Mouse (Mus musculus) ovary, postnatal 14 days (tissue): ENCODE data around the gene Ap1g2.

Source experiments
- DNase-seq: peaks from one replicate; pipeline ENCODE4 v3.0.0; 2022; ENCODE audit warnings: low spot score

Ap1g2 gene

DNA sequence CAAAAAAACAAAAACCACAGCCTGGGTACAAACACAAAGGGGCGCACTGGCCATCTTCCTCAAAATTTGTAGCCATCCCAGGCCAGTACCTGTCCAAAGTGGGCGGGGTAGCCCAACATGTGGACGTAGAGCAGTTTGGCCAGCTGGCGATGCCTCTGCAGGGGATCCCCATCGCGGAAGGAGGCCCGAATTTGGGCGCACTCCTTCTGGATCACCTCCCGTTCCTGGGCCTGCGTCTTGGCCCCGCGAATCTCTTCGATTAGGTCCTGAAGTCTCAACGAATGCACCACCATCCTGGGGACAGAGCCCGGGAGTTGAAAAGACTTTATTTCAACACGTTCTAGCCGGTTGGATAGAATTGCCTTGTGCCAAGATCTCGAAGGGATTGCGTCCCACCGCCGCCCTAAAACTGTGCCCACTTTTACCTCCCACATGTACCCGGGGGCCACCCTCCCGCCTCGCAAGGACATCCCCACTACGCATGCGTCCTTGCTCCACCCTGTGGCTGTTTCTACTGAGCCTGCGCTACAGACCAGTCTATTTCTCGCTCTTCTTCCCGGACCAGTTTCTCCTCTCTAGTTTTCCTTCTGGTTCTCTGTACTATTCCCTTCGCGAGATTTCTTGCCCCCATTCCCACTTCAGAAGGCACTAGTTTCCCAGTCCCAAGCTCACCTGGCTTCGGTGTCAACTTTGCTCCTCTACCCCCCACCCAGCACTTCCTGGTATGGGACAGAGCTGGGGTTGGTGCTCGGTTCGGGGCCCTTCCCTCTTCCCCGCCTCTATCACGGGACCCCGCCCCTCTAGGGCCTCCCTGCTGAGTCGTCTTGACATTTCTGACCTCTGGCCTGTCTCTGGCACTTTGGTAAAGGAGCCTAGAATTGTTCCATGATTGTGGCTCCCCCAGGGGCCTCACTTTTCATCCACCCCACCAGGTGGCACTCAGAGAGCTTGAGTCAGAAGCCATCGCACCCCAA, at the start of gene Ap1g2:
Ap1g2 (minus strand) TSS at position 758 of the 974 bp plus-strand sequence.
- DNase-seq, result peak; percentile 74

GRCm38 (mm10) chr14:55152951-55153481, 46.6 kb upstream of the Ap1g2 start:
- no peak for DNase-seq

DNA sequence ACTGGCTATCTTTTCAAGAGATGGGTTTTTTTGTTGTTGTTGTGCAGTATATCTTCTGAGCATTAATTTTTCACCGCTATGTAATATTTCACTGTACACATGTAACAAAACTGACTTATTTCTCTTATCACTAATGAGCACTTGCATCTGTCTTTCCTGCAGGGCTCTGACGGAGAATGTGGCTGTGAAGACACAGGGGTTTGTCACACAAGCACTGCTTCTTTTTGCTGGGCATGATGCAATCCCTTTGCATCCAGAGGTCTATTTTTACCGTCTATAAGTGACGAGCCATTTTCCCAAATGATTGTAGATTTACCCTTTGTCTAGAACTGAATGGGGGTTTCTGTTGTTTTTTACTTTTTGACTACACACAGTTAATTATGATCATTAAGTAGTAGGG, 45.8 kb upstream of the Ap1g2 start:
- DNase-seq, result no peak

DNA sequence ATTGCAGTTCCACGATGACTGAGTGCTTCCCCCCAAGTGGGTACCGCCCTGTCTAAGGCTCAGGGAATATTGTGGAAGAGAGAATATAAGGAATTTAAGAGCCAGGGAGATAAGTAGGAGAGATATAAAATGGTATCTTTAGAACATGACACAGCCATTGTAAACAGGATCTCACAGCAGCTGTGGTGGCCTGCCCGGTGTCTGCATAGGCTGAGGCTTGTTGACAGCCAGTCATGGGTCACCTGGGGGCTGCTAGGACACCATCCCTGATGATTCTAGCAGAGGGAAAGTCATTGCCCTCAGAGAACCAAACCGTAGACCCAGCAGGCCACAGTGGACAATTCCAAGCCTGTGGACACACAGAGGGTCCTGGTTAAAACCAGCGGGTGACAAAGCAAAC, 44.6 kb upstream of the Ap1g2 start:
- no peak for DNase-seq

- DNase-seq, result no peak
Measured at GRCm38 (mm10) chr14:55149041-55149440, 42.6 kb upstream of the Ap1g2 start.

GRCm38 (mm10) chr14:55148363-55148915, 42.0 kb upstream of the Ap1g2 start:
- peak; percentile 57 for DNase-seq

GRCm38 (mm10) chr14:55146829-55147401, 40.5 kb upstream of the Ap1g2 start:
- peak; percentile 9 for DNase-seq

- DNase-seq, result no peak
Measured at GRCm38 (mm10) chr14:55146324-55146723, 39.9 kb upstream of the Ap1g2 start.

DNA sequence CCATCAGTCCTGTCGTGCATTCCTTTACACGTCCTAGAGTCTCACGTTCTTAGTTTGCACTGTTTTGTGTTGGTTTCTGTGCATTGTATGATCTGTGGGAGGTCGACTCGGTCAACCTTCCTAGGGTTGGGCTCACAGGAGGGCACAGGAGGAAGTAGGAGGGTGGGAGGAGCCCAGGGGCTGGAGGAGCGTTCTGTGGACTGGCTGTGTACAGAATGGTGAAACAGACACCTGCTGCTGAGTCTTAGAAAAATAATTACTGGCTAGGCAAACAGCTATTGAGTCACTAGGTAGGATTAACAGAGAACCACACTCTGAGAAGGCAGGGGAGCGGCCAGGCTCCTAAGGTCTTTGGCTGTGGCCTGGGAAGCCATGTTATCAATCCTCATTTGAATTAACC, 32.9 kb upstream of the Ap1g2 start:
- no peak for DNase-seq

DNA sequence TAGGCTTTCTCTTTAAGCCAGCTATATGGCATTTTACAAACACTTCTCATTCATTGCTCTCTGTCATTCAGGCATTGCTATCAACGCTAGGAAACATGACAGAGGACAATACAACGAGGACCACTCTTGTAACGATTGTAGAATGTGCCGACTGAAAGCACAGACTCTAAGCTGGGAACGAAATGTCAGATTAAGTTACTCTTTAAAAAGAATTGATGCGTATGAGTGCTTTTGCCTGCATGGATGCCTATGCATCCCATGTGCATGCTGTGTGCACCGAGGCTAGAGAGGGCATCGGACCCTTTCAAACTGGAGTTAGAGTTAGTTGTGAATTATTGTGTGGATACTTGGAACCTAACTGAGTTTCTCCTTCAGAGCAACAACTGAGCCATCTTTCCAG, 29.3 kb upstream of the Ap1g2 start:
- DNase-seq, result no peak

- DNase-seq, result no peak
Measured at GRCm38 (mm10) chr14:55126521-55126920, 20.1 kb upstream of the Ap1g2 start.

- no peak for DNase-seq
Measured at GRCm38 (mm10) chr14:55125711-55126110, 19.3 kb upstream of the Ap1g2 start.

DNA sequence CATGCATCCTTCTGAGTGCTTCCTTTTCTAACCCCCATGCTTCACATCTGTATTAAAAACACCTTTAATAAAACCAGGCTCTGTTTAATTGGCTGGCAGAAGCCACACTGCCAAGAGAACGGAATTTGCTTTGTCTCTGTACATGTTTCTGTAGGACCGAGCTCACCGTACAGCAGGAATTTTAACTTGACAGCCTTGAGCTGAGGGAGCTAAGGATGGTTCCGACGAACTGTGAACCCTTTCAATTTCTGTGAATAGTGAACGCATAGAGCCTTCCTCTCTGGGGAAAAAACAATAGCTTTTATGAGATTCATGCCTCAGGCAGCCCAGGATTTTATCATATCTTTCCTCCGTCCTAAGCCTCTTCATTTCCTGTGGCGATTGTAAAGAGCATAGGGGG, 16.0 kb upstream of the Ap1g2 start:
- DNase-seq, result no peak

DNA sequence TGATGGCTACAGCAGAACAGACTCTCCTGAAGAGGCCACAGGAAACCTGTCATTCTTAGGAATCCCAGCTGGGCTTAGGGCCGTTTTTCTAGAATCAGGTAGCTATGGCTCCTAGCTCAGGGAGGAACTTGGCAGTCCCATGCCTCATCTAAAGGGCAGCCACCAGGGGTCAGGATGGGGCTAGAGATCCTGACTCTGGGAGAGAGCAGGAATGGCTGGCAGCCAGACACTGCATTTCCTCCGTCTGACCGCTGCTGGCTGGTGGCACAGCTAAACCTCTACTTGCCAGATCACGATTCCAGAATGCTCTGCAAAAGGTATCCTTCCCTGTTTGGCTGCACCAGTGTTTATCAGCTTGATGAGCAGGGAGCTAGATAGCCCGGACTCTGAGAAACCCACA, 15.6 kb upstream of the Ap1g2 start:
- DNase-seq, result peak; percentile 72

DNA sequence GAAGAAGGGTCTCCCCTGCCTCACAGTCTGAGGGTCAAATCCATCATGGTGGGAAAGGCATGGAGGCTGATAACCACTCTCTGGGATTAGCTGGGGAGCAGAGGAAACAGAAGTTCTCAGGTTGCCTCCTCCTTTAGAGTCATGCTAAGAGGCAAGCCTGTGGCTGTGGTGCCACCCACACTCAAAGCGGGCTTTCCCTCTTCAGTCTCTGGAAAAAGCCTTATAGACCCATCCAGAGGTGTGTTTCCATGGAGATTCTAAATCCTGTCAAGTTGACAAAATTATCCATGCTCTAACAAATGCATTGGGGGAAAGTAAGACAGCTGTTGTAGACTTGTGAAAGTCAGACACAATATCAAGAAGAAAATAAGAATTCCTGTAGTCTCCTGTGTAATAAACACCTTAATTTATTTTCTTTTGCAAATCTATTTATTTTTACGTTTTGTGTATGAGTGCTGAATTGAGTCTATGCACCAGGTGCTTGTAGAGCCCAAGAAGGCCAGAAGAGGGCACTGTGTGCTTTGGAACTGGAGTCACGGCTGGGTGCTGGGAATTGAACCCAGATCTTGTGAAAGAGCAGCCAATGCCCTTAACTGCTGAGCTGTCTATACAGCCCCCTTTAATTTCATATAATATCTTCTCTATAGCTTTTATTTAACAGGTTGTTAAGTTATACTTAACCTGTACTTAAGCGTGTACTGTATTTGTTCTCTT, 13.2 kb upstream of the Ap1g2 start:
- DNase-seq, result no peak

GRCm38 (mm10) chr14:55118852-55119251, 12.5 kb upstream of the Ap1g2 start:
- no peak for DNase-seq

DNA sequence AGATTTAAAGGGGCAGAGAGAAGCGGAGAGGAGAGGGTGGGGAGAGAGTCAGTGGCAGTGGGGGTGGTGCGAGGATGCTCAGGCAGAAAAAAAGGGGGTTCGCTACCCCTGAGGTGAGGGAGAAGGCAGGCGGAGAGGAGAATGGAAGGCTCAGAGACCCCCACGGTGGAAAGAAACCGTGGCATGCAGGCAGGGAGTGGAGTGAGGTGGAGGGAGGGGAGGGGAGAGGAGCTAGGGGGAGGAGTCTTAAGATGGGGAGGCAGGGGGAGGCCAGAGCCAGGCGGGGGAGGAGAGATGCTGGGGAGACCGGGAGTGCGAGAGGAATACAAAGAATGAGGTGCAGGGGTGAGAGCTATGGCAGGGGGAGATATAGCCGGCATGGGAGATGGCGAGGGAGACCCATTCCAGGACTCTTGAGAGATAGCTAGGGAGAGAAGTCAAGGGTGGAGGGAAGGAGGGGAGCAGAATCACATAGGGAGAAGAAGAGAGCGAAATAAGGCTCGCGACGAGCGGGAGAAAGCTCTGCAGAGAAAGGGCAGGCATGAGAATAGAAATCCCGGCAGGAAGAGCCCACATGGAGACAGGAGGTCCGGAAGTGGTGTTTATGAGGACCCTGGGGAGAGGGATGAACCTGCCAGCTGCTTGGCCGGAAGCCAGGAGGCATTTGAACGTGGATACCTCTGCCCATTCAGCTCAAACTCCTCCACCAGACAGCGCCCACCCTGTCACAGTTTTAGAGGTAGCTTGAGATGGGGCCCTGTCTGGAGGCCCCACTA, 10.2 kb upstream of the Ap1g2 start, which contains the start of gene Jph4:
Jph4 (minus strand) TSS at position 511 of the 776 bp plus-strand sequence.
- no peak for DNase-seq

GRCm38 (mm10) chr14:55115846-55116245, 9.5 kb upstream of the Ap1g2 start:
- DNase-seq, result no peak

- DNase-seq, result no peak
Measured at GRCm38 (mm10) chr14:55114759-55115701, 8.6 kb upstream of the Ap1g2 start.

DNA sequence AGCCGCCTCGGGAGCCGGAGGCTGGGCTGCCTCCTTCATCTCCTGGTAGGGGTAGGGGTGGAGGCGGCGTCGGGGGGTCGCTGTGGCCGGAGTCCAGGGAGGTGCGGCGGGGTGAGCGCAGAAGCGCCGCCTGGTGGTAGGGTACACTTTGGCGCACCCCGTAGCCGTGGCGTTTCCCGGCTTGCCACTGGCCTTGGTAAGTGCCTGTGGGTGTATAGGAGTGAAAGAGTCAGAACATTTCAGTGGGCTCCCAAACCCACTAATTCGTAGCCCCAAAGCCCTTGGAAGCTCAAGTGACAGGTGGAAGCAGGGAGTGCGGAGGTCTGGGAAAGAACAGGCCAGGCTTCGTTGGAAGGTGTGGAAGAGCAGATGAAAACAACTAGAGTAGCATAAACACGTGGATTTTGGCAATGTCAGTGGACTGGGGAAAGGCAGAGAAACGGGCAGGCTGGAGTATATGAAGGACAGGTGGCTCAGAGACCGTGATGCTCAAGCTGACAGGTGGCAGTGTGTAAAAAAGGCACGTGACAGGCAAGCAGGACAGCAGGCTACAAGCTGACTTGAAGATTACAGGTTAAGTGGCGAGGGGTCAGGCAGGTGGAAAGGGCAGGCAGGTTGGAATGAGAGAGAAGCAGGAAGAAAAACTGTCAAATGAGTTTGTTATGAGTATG, 7.7 kb upstream of the Ap1g2 start:
- no peak for DNase-seq
